Mouse (Mus musculus) hindbrain, embryonic 14.5 days (tissue): Measurements from ENCODE around the gene 1700067K01Rik. TPM values are rescaled to one million over a fixed set of nuclear protein-coding genes. Genes with fewer than 3 reads are reported as not detected.

ENCODE experiments used
- ATAC-seq: fragments of 200-750 bp; cut with Nextera tagmentation; 2 replicates; pipeline ENCODE4 v1.8.0; 2017; ENCODE audit warnings: moderate number of reproducible peaks, mild to moderate bottlenecking, moderate TSS enrichment, moderate library complexity; ENCODE audit not compliant: low FRiP score
- DNase-seq: peaks from one replicate; pipeline ENCODE4 v3.0.0-alpha.2; 2015; ENCODE audit warnings: low spot score
- H3K27ac ChIP-seq: fragments of 300-500 bp; sonication (generic); 2 replicates; pipeline ENCODE4 v1.5.1; 2014; ENCODE audit warnings: mild to moderate bottlenecking, moderate library complexity
- H3K27me3 ChIP-seq: fragments of 300-500 bp; sonication (generic); 2 replicates; pipeline ENCODE4 v1.6.1; 2014; ENCODE audit warnings: mild to moderate bottlenecking, low read length, mixed read lengths; ENCODE audit not compliant: control insufficient read depth, insufficient read depth
- H3K36me3 ChIP-seq: fragments of 300-500 bp; sonication (generic); replicated peaks from 2 replicates; pipeline ENCODE4 v1.6.1; 2014; ENCODE audit not compliant: control insufficient read depth, insufficient read depth
- H3K4me1 ChIP-seq: fragments of 300-500 bp; sonication (generic); replicated peaks from 2 replicates; pipeline ENCODE4 v1.6.1; 2014; ENCODE audit warnings: antibody characterized with exemption, low read length, mixed read lengths; ENCODE audit not compliant: control insufficient read depth, insufficient read depth
- H3K4me2 ChIP-seq: fragments of 300-500 bp; sonication (generic); replicated peaks from 2 replicates; pipeline ENCODE4 v1.6.1; 2014; ENCODE audit warnings: mild to moderate bottlenecking, moderate library complexity
- H3K4me3 ChIP-seq: fragments of 300-500 bp; sonication (generic); replicated peaks from 2 replicates; pipeline ENCODE4 v1.5.1; 2014; ENCODE audit warnings: mild to moderate bottlenecking, low read length
- H3K9ac ChIP-seq: fragments of 300-500 bp; sonication (generic); 2 replicates; pipeline ENCODE4 v1.6.1; 2014
- H3K9me3 ChIP-seq: fragments of 300-500 bp; sonication (generic); 2 replicates; pipeline ENCODE4 v1.6.1; 2016; ENCODE audit warnings: low read length; ENCODE audit not compliant: control insufficient read depth
- WGBS: fragments of 180-500 bp; shearing (Covaris S2); extraction: QIAGEN DNeasy Blood & Tissue Kit; methylation state at CpG from one replicate; pipeline ENCODE4 v1.1.7; 2014; 5-methylcytosine and 5-hydroxymethylcytosine counted together
- polyA plus RNA-seq: library from polyadenylated mRNA; unstranded; fragments of >200 nt; fragmentation: Nextera tagmentation; extraction: Ambion mirVana; gene quantifications from 2 replicates; pipeline ENCODE4 v1.2.1, GENCODE M21; 2014

Gene 1700067K01Rik
- polyA plus RNA-seq, 1 experiment from 2014 or later: 0.54 TPM

DNA sequence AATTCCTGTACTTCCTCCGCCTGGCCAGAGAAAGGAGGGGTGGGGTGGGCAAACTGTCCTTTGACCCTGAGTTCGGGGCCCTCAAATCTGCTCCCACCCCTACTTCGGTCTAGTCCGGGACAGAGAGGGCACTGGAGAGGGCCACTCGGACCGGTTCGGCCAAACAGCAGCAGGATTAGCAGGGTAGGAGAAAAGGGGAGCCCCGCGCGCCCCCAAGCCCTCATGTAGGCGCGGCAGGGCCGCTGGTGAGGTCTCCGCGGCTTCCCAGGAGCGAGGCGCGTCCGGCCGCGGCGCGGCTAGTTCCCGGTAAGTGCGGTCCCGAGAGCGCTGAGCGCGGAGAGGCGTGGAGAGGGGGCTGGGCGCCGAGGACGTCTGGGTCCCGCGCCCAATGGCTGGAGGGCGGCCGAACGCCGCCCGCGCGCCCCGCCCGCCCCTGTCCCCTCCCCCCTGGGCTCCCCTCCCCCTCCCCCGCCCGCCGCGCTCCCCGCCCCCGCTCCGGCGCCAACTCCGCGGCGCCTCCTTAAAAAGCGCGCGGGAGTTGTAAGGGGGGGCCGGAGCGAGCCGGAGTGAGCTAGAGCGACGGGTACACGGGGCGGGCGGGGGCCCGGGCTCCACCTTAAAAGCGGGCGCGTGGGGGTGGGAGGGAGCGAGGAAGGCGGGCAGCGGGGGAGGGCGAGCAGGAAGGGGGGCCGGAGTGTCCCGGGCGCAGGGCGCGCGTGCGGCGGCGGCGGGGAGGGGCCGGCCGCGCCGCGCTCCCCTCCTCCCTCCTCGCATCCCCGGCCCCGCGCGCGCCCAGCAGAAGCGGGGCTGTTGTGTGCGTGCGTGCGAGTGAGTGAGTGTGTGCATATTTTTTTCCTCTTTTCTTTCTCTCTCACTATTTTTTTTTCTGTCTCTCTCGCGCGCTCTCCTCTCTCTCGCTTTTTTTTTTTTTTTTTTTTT lies 4.5 kb upstream of the 1700067K01Rik start:
- Histone ChIP-seq H3K9ac (peak overlapping the region; percentile 81), H3K36me3 (peaks cover 38% of the 10 kb centered on the region)
- under 1% methylated on average over 51 of the region's 103 CpGs for WGBS

DNA sequence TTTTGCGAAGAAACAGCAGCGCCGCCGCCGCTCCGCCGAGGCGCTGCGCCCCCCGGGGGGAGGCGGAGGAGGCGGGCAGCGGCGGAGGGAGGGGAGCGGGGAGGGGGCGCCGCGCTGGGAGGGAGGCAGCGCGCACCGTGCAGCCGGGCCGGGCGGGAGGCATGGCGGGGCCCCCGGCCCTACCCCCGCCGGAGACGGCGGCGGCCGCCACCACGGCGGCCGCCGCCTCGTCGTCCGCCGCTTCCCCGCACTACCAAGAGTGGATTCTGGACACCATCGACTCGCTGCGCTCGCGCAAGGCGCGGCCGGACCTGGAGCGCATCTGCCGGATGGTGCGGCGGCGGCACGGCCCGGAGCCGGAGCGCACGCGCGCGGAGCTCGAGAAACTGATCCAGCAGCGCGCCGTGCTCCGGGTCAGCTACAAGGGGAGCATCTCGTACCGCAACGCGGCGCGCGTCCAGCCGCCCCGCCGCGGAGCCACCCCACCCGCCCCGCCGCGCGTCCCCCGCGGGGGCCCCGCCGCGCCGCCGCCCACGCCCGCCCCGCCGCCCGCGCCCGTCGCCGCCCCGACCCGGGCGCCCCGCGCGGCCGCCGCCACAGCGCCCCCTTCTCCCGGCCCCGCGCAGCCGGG lies 3.7 kb upstream of the 1700067K01Rik start, which contains the start of gene Samd1:
Gene Samd1, plus strand, starts transcription at position 162 of the 631 bp plus-strand sequence.
- peak within 1 kb of the TSS; percentile 86 for H3K4me2 ChIP-seq
- peak within 1 kb of the TSS; percentile 81 for H3K9ac ChIP-seq
- H3K4me3 ChIP-seq: peak within 1 kb of the TSS; percentile 87
- peak; percentile 64 for DNase-seq
- under 1% methylated on average over 75 of the region's 112 CpGs for WGBS
- peak; percentile 18 for ATAC-seq
- H3K4me1 ChIP-seq: peaks cover 19% of the 10 kb centered on the region
- H3K36me3 ChIP-seq: peaks cover 30% of the 10 kb centered on the region
- no peaks in the 10 kb centered on the region for H3K9me3 ChIP-seq
- peaks cover 16% of the 10 kb centered on the region for H3K27me3 ChIP-seq
- peak within 1 kb of the TSS; percentile 95 for H3K27ac ChIP-seq

More for the DNA sequence above, 4.5 kb upstream of the 1700067K01Rik start:
- Histone ChIP-seq H3K4me2 (peak overlapping the region; percentile 86), H3K9me3 (no peaks in the 10 kb centered on the region), H3K4me1 (peaks cover 19% of the 10 kb centered on the region), H3K4me3 (peak overlapping the region; percentile 87), H3K27me3 (peaks cover 16% of the 10 kb centered on the region), H3K27ac (peak overlapping the region; percentile 95)
- ATAC-seq: peak; percentile 74
- peak; percentile 72 for DNase-seq

DNA sequence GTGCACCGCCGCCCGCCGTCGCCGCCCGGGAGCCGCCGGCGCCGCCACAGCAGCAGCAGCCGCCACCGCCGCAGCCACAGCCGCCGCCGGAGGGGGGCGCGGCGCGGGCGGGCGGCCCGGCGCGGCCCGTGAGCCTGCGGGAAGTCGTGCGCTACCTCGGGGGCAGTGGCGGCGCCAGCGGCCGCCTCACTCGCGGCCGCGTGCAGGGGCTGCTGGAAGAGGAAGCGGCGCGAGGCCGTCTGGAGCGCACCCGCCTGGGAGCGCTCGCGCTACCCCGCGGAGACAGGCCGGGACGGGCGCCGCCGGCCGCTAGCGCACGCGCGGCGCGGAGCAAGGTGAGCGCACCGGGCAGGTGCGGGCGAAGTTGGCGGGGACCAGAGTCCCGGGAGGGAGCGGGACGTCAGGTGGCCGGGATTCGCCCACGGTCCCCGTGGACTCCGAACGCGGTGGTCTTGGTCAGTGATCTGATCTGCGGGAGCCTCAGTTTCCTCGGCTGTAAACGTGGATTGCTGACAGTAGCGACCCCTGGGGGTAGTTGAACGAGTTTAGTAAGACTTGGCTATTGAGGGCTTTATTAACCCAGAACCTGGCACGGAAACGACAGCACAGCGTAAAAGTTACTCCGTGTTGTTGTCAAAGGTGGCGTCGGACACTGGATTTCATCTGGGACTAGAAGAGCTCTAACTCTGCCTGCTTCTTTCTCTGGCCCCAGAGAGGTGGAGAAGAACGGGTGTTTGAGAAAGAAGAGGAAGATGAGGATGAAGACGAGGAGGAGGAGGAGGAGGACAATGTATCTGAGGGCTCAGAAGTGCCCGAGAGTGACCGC lies 2.9 kb upstream of the 1700067K01Rik start:
- Histone ChIP-seq H3K4me1 (peaks cover 19% of the 10 kb centered on the region), H3K9me3 (no peaks in the 10 kb centered on the region), H3K9ac (peak overlapping the region; percentile 81), H3K27ac (peak overlapping the region; percentile 81), H3K4me3 (peak overlapping the region; percentile 60), H3K27me3 (peaks cover 16% of the 10 kb centered on the region), H3K4me2 (peak overlapping the region; percentile 86), H3K36me3 (peaks cover 28% of the 10 kb centered on the region)
- DNase-seq: peak; percentile 75
- WGBS: 1% methylated on average over 57 of the region's 92 CpGs
- peak; percentile 18 for ATAC-seq

DNA sequence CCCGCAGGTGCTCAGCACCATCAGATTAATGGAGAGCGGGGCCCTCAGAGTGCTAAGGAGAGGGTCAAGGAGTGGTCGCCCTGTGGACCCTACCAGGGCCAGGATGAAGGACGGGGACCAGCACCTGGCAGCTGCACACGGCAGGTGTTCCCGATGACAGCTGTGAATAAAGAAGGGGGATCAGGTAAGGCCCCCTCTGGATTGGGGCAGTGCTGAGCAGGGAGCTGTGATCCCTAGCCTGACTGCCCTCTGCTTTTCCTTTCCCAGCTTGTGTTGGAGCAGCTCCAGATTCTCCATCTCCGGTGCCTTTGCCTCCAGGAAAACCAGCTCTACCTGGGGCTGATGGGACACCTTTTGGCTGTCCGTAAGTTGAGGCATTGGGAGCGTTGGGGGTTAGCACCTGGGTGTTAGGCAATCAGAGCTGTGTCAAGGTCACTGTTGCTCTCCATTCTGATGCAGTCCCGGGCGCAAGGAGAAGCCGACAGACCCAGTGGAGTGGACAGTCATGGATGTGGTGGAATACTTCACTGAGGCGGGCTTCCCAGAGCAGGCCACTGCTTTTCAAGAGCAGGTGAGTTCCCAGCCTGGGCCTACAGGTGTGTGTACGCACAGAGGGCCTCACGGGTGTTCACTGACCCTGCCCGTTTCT lies 2.1 kb upstream of the 1700067K01Rik start:
- no peak for ATAC-seq
- Histone ChIP-seq H3K36me3 (peaks cover 25% of the 10 kb centered on the region), H3K27ac (no peak overlapping the region), H3K9me3 (no peaks in the 10 kb centered on the region), H3K9ac (peak overlapping the region; percentile 81), H3K4me3 (peak overlapping the region; percentile 60), H3K4me1 (peaks cover 25% of the 10 kb centered on the region), H3K4me2 (peak overlapping the region; percentile 86), H3K27me3 (peaks cover 16% of the 10 kb centered on the region)
- WGBS: 70% methylated on average over 16 of the region's 16 CpGs
- no peak for DNase-seq

- H3K9me3 ChIP-seq: no peaks in the 10 kb centered on the region
- peaks cover 16% of the 10 kb centered on the region for H3K27me3 ChIP-seq
- H3K36me3 ChIP-seq: peaks cover 24% of the 10 kb centered on the region
- peaks cover 27% of the 10 kb centered on the region for H3K4me1 ChIP-seq
- no peak overlapping the region for H3K4me2 ChIP-seq
- no peak overlapping the region for H3K4me3 ChIP-seq
- H3K27ac ChIP-seq: no peak overlapping the region
- WGBS: 96% methylated on average over 2 of the region's 2 CpGs
- H3K9ac ChIP-seq: 0 out of 2 replicates have a peak overlapping the region, but pooled peaks have one; percentile 81
- no peak for DNase-seq
- no peak for ATAC-seq
Observed at GRCm38 (mm10) chr8:83999825-84000224, 1.5 kb upstream of the 1700067K01Rik start.

- Histone ChIP-seq H3K4me3 (no peak overlapping the region), H3K4me1 (peaks cover 27% of the 10 kb centered on the region), H3K9ac (no peak overlapping the region), H3K27ac (no peak overlapping the region), H3K4me2 (no peak overlapping the region), H3K27me3 (peaks cover 16% of the 10 kb centered on the region), H3K36me3 (peaks cover 16% of the 10 kb centered on the region), H3K9me3 (no peaks in the 10 kb centered on the region)
- 53% methylated on average over 12 of the region's 12 CpGs for WGBS
- ATAC-seq (no peak), DNase-seq (no peak)
Observed at GRCm38 (mm10) chr8:84002957-84003611, 1.8 kb downstream of the 1700067K01Rik start.

- Histone ChIP-seq H3K4me1 (peaks cover 23% of the 10 kb centered on the region), H3K4me2 (peak overlapping the region; percentile 83), H3K27ac (no peak overlapping the region), H3K27me3 (peaks cover 16% of the 10 kb centered on the region), H3K9ac (peak overlapping the region; percentile 64; the same call in 1 of the 2 replicates), H3K36me3 (peaks cover 16% of the 10 kb centered on the region), H3K4me3 (peak overlapping the region; percentile 44), H3K9me3 (no peaks in the 10 kb centered on the region)
- WGBS: 75% methylated on average over 6 of the region's 6 CpGs
- no peak for ATAC-seq
- DNase-seq: no peak
Observed at GRCm38 (mm10) chr8:84003612-84004246, 2.4 kb downstream of the 1700067K01Rik start.
